Mouse (Mus musculus): ENCODE results near the gene Tspan18. TPM values are rescaled to one million over a fixed set of nuclear protein-coding genes. Genes with fewer than 3 reads are reported as not detected.

Tspan18 gene
- polyA plus RNA-seq, 1 experiment: 10.7 TPM

DNA sequence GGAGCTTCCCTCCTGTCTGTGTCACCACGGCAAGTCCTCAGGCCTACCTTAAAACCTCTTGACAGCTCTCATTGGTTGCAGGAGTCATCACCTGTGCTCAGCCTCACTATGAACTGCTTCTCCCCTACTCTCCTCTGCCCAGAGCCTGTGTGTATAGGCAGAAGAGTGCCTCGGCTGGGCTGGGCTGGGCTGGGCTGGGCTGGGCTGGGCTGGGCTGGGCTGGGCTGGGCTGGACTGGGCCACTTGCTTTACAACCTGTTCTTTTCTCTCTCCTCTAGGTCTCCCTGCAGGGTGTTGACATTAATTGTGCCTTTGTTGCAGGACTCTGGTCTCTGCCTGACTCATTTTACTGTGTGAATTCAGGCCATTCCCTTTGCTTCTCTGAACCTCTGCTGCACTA is 23.1 kb upstream of the Tspan18 start:
- TF ChIP-seq CTCF (IDR thresholded peaks at IDR 0.05; ENCODE audit: borderline replicate concordance, control insufficient read depth, extremely low read depth, insufficient read depth, low read length, poor library complexity) (no peak), POLR2A (IDR thresholded peaks at IDR 0.05; ENCODE audit: control insufficient read depth, extremely low read depth, insufficient read depth, low read length, poor library complexity) (no peak)
- DNase-seq: no peak
- Histone ChIP-seq H3K4me3 (ENCODE audit: control insufficient read depth, insufficient read depth, low read length) (no peak overlapping the region), H3K36me3 (ENCODE audit: control insufficient read depth, insufficient read depth, low read length) (no peaks in the 10 kb centered on the region), H3K27ac (ENCODE audit: control insufficient read depth, insufficient read depth, low read length) (no peak overlapping the region), H3K27me3 (ENCODE audit: control insufficient read depth, insufficient read depth, low read length) (no peaks in the 10 kb centered on the region), H3K4me1 (replicated peaks; ENCODE audit: control insufficient read depth, insufficient read depth, low read length) (no peaks in the 10 kb centered on the region)
- WGBS: 95% methylated on average over 2 of the region's 2 CpGs

DNA sequence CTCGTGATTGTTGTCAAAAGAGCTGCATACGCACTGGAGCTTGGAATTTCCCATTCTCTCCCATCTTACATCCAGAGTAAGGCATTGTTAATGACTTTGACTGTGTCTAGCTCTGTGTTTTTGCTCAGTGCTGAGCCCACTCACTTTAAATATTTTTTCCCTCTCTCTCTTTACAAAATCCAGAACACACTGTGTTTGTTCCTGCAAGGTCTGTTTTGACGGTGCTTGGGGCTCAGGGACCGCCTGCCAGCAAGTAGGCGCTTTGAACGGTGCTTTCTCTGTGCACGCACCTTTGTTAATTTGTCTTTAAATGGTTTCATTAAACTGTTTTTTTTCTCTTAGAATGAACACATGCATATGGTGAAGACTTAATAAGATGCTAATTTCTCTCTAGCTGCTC is 21.5 kb upstream of the Tspan18 start:
- Histone ChIP-seq H3K36me3 (ENCODE audit: control insufficient read depth, insufficient read depth, low read length) (no peaks in the 10 kb centered on the region), H3K4me3 (ENCODE audit: control insufficient read depth, insufficient read depth, low read length) (no peak overlapping the region), H3K27me3 (ENCODE audit: control insufficient read depth, insufficient read depth, low read length) (no peaks in the 10 kb centered on the region), H3K4me1 (replicated peaks; ENCODE audit: control insufficient read depth, insufficient read depth, low read length) (no peaks in the 10 kb centered on the region), H3K27ac (ENCODE audit: control insufficient read depth, insufficient read depth, low read length) (no peak overlapping the region)
- TF ChIP-seq POLR2A (IDR thresholded peaks at IDR 0.05; ENCODE audit: control insufficient read depth, extremely low read depth, insufficient read depth, low read length, poor library complexity) (no peak), CTCF (IDR thresholded peaks at IDR 0.05; ENCODE audit: borderline replicate concordance, control insufficient read depth, extremely low read depth, insufficient read depth, low read length, poor library complexity) (no peak)
- no peak for DNase-seq
- WGBS: 89% methylated on average over 7 of the region's 7 CpGs

DNA sequence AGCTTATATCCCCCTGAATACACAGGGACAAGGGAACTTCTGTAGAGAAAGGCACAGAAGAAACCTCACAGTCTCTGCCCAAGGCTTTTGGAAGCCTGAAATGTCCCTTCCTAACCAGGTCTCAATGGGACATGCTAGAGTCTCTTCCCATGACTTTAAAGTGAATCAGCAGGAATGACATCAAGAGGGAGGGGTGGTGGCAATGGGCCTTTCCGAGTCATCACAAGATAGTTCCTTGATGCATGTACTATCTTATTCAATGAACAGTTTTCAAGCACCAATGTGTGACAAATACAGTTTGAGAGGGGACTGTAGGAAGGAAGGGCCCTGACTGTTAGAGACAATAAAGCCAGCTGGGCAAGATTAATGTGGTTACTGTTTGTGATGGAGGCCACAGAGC is 20.3 kb upstream of the Tspan18 start:
- H3K27me3 ChIP-seq (ENCODE audit: control insufficient read depth, insufficient read depth, low read length): no peaks in the 10 kb centered on the region
- no peak for DNase-seq
- no peak overlapping the region for H3K4me3 ChIP-seq (ENCODE audit: control insufficient read depth, insufficient read depth, low read length)
- no peaks in the 10 kb centered on the region for H3K4me1 ChIP-seq (replicated peaks; ENCODE audit: control insufficient read depth, insufficient read depth, low read length)
- 91% methylated on average over 1 of the region's 1 CpGs for WGBS
- H3K36me3 ChIP-seq (ENCODE audit: control insufficient read depth, insufficient read depth, low read length): no peaks in the 10 kb centered on the region
- no peak for TF ChIP-seq POLR2A (IDR thresholded peaks at IDR 0.05; ENCODE audit: control insufficient read depth, extremely low read depth, insufficient read depth, low read length, poor library complexity)
- TF ChIP-seq CTCF (IDR thresholded peaks at IDR 0.05; ENCODE audit: borderline replicate concordance, control insufficient read depth, extremely low read depth, insufficient read depth, low read length, poor library complexity): no peak
- H3K27ac ChIP-seq (ENCODE audit: control insufficient read depth, insufficient read depth, low read length): no peak overlapping the region

DNA sequence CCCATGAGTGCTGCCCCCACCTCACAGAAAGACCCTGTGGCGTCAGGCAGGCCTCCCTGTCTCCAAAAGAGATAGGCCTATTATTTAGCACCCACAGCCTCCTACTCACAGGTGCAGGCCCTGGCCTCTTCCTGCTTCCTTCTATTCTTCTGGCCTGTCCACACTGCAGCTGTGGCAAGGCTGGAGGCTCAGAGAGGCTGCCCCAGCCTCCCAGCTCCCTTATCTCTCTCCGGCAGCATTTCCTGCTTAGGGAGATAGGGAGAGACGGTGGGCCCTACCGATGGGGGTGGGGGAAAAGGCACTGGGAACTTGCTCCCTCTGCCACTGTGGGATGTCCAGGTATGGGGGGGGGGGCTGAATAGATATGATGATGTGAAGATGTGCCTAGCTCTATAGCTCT is 19.4 kb upstream of the Tspan18 start:
- Histone ChIP-seq H3K27me3 (ENCODE audit: control insufficient read depth, insufficient read depth, low read length) (no peaks in the 10 kb centered on the region), H3K27ac (ENCODE audit: control insufficient read depth, insufficient read depth, low read length) (no peak overlapping the region), H3K4me1 (replicated peaks; ENCODE audit: control insufficient read depth, insufficient read depth, low read length) (no peaks in the 10 kb centered on the region), H3K4me3 (ENCODE audit: control insufficient read depth, insufficient read depth, low read length) (no peak overlapping the region), H3K36me3 (ENCODE audit: control insufficient read depth, insufficient read depth, low read length) (no peaks in the 10 kb centered on the region)
- TF ChIP-seq POLR2A (IDR thresholded peaks at IDR 0.05; ENCODE audit: control insufficient read depth, extremely low read depth, insufficient read depth, low read length, poor library complexity): no peak
- TF ChIP-seq CTCF (IDR thresholded peaks at IDR 0.05; ENCODE audit: borderline replicate concordance, control insufficient read depth, extremely low read depth, insufficient read depth, low read length, poor library complexity): no peak
- no peak for DNase-seq
- 63% methylated on average over 4 of the region's 4 CpGs for WGBS

DNA sequence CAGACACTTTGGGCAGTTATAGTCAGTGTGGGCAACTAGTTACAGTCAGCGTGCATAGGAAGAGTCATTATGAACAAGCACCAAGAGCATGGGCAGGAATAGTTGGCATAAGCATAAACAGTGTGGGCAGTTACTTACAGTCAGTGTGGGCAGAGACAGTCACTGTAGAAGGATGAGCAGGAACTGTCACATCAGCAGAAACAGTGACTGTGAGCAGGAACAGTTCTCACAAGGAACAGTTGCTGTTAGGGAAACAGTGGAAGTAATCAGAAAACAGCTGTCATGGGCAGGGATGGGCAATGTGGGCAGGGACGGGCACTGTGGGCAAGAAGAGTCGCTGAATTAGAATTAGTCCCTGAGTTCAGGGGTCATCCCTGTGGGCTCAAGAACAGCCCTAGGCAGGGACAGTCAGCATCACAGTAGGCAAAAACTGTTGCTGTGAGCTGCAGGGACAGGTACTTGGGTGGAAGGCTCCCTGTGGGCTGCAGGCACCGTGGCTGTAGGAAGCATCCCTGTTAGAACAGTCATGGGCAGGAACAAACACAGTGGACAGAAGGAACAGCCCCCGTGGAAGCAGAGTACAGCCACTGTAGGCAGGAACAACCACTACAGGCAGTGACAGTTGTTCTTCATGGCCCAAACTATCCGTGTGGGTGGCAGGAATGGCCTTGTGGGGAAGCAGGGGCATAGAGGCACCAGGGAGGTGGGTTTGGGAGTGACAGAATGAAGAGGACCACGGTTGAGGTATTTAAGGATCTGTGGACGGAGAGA is 18.8 kb upstream of the Tspan18 start:
- TF ChIP-seq CTCF (IDR thresholded peaks at IDR 0.05; ENCODE audit: borderline replicate concordance, control insufficient read depth, extremely low read depth, insufficient read depth, low read length, poor library complexity): no peak
- no peak for TF ChIP-seq POLR2A (IDR thresholded peaks at IDR 0.05; ENCODE audit: control insufficient read depth, extremely low read depth, insufficient read depth, low read length, poor library complexity)
- DNase-seq: no peak
- Histone ChIP-seq H3K36me3 (ENCODE audit: control insufficient read depth, insufficient read depth, low read length) (no peaks in the 10 kb centered on the region), H3K4me3 (ENCODE audit: control insufficient read depth, insufficient read depth, low read length) (no peak overlapping the region), H3K27me3 (ENCODE audit: control insufficient read depth, insufficient read depth, low read length) (no peaks in the 10 kb centered on the region), H3K4me1 (replicated peaks; ENCODE audit: control insufficient read depth, insufficient read depth, low read length) (no peaks in the 10 kb centered on the region), H3K27ac (ENCODE audit: control insufficient read depth, insufficient read depth, low read length) (no peak overlapping the region)
- WGBS: 76% methylated on average over 8 of the region's 8 CpGs

DNA sequence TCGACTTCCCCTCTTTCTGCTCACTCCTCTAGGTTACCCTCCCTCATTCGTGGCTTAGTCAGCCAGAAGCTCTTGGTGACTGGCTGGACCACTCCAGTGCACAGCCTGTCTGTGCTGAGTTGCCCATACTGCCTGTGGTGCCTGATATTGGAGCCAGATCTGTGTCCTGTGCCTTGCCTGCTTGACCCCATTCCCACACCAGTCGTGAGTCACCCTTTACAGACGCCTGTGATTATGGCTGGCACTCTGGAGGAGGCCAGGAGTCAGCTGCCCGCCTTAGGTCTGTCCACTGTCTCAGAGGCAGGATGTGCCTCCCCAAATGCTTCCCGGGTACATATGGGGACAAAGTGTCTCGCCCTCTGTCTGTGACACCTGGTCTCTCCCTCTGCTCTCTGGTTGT is 17.0 kb upstream of the Tspan18 start:
- WGBS: 71% methylated on average over 7 of the region's 7 CpGs

More for the DNA sequence above, 17.0 kb upstream of the Tspan18 start:
- Histone ChIP-seq H3K4me1 (replicated peaks; ENCODE audit: control insufficient read depth, insufficient read depth, low read length) (no peaks in the 10 kb centered on the region), H3K27me3 (ENCODE audit: control insufficient read depth, insufficient read depth, low read length) (no peaks in the 10 kb centered on the region), H3K36me3 (ENCODE audit: control insufficient read depth, insufficient read depth, low read length) (no peaks in the 10 kb centered on the region), H3K27ac (ENCODE audit: control insufficient read depth, insufficient read depth, low read length) (no peak overlapping the region), H3K4me3 (ENCODE audit: control insufficient read depth, insufficient read depth, low read length) (no peak overlapping the region)
- TF ChIP-seq CTCF (IDR thresholded peaks at IDR 0.05; ENCODE audit: borderline replicate concordance, control insufficient read depth, extremely low read depth, insufficient read depth, low read length, poor library complexity) (no peak), POLR2A (IDR thresholded peaks at IDR 0.05; ENCODE audit: control insufficient read depth, extremely low read depth, insufficient read depth, low read length, poor library complexity) (no peak)
- DNase-seq: no peak
